Mouse (Mus musculus): ENCODE results near the gene Kcns3.

Kcns3 gene

DNA sequence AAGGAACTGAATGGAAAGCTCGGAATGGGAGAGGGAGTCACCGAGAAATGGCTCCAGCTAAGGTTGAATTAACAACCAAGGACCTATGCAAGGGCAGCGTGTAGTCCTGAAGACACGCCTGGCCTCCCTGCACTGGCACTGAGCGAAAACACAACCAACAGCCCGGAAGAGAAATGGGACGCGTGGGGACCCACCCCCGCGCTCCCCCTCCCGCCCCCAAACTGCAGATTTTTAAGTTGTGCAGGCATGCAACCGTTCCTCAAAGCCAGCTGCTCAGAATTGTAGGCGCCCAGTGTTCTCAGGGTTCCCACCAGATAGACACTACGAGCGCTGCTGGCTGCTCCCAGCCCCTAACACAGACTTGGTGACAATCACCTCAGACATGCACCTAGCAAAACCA is at the start of gene Kcns3:
Kcns3 (minus strand) TSS at position 42 of the 400 bp plus-strand sequence.
- peak within 1 kb of the TSS; percentile 84 for H3K4me3 ChIP-seq (replicated peaks; ENCODE audit: low read length)
- TF ChIP-seq NANOG (IDR thresholded peaks at IDR 0.05; ENCODE audit: borderline replicate concordance, low read length) (no peak), POU5F1 (IDR thresholded peaks at IDR 0.05; ENCODE audit: borderline replicate concordance, low read length) (no peak), CTCF (conservative IDR thresholded peaks at IDR 0.05; ENCODE audit: low read length) (no peak)
- no peaks in the 10 kb centered on the region for H3K36me3 ChIP-seq (ENCODE audit: insufficient read depth, low read length)
- H3K4me1 ChIP-seq (replicated peaks; ENCODE audit: low read depth, low read length), result peaks cover 23% of the 10 kb centered on the region
- no peaks in the 10 kb centered on the region for H3K9me3 ChIP-seq (ENCODE audit: low read length)
- H3K27me3 ChIP-seq (ENCODE audit: insufficient read depth, low read length), result peaks cover 75% of the 10 kb centered on the region

DNA sequence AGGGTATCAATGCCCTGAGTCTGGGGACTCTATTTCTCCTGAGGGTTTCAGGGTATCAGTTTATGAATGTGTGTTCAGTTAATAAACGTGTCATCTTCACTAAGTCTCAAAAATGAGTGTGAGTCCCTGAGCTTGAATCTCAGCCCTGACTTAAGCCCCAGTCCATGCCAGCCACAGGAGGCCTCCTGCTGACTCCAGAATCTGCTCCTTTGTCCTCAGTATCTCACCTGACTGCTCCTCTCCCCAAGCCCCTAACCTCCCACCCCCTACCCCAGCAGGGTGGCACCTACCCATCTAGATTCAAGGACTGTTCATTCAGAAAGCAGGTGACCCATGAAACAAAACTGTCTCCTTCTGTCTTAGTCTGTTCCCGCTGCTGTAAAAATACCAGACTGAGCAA is 47.7 kb upstream of the Kcns3 start:
- Histone ChIP-seq H3K4me1 (replicated peaks; ENCODE audit: low read depth, low read length) (peaks cover 44% of the 10 kb centered on the region), H3K9me3 (ENCODE audit: low read length) (no peaks in the 10 kb centered on the region), H3K27me3 (ENCODE audit: insufficient read depth, low read length) (0 out of 2 replicates have a peak, but pooled peaks cover 8% of the 10 kb centered on the region), H3K4me3 (replicated peaks; ENCODE audit: low read length) (no peak overlapping the region), H3K36me3 (ENCODE audit: insufficient read depth, low read length) (no peaks in the 10 kb centered on the region)
- TF ChIP-seq CTCF (conservative IDR thresholded peaks at IDR 0.05; ENCODE audit: low read length) (no peak), NANOG (IDR thresholded peaks at IDR 0.05; ENCODE audit: borderline replicate concordance, low read length) (peak; percentile 46; the same call in 1 of the 2 replicates)

DNA sequence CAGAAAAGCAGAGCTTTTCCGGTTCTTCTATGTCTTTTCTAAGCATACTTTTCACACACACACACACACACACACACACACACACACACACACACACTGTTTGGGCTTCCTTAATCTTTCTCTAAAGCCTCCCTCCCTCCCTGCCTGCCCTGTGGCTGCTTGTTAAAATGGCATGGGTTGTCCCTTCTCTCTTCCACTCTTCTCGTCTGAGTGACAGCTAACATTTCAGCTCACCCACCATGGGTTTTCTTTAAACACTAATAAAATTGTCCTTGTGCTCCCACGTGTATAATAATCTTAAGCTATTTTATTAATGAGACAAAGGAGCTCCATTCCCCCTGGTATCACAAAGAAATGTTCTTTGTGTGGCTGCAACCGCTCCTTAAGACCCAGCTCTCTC is 47.2 kb upstream of the Kcns3 start:
- no peaks in the 10 kb centered on the region for H3K36me3 ChIP-seq (ENCODE audit: insufficient read depth, low read length)
- no peaks in the 10 kb centered on the region for H3K9me3 ChIP-seq (ENCODE audit: low read length)
- peaks cover 40% of the 10 kb centered on the region for H3K4me1 ChIP-seq (replicated peaks; ENCODE audit: low read depth, low read length)
- 0 out of 2 replicates have a peak, but pooled peaks cover 8% of the 10 kb centered on the region for H3K27me3 ChIP-seq (ENCODE audit: insufficient read depth, low read length)
- TF ChIP-seq CTCF (conservative IDR thresholded peaks at IDR 0.05; ENCODE audit: low read length), result no peak
- no peak for TF ChIP-seq POU5F1 (IDR thresholded peaks at IDR 0.05; ENCODE audit: borderline replicate concordance, low read length)
- TF ChIP-seq NANOG (IDR thresholded peaks at IDR 0.05; ENCODE audit: borderline replicate concordance, low read length), result no peak
- H3K4me3 ChIP-seq (replicated peaks; ENCODE audit: low read length), result no peak overlapping the region

DNA sequence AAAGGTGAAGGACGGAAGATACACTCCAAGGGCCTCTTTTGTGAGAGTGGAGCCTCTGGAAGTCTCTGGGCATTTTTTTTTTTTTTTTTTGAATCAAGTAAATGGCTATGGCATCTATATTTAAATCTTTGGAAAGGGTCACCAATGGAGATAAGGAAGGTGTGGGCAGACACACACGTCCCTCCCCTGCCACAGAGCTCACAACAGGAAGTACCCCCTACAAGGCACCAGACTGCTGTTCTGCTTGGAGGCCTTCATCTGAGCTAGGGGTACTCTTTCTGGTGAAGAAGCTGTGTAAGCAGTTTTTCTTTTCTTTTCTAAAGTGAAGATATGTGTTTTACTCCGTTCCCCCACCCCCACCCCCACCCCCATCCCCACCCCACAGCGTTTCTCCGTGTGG is 46.0 kb upstream of the Kcns3 start:
- H3K9me3 ChIP-seq (ENCODE audit: low read length), result no peaks in the 10 kb centered on the region
- no peak for TF ChIP-seq NANOG (IDR thresholded peaks at IDR 0.05; ENCODE audit: borderline replicate concordance, low read length)
- TF ChIP-seq POU5F1 (IDR thresholded peaks at IDR 0.05; ENCODE audit: borderline replicate concordance, low read length), result no peak
- no peak for TF ChIP-seq CTCF (conservative IDR thresholded peaks at IDR 0.05; ENCODE audit: low read length)
- 0 out of 2 replicates have a peak, but pooled peaks cover 8% of the 10 kb centered on the region for H3K27me3 ChIP-seq (ENCODE audit: insufficient read depth, low read length)
- peaks cover 40% of the 10 kb centered on the region for H3K4me1 ChIP-seq (replicated peaks; ENCODE audit: low read depth, low read length)
- H3K4me3 ChIP-seq (replicated peaks; ENCODE audit: low read length), result no peak overlapping the region
- H3K36me3 ChIP-seq (ENCODE audit: insufficient read depth, low read length), result no peaks in the 10 kb centered on the region

DNA sequence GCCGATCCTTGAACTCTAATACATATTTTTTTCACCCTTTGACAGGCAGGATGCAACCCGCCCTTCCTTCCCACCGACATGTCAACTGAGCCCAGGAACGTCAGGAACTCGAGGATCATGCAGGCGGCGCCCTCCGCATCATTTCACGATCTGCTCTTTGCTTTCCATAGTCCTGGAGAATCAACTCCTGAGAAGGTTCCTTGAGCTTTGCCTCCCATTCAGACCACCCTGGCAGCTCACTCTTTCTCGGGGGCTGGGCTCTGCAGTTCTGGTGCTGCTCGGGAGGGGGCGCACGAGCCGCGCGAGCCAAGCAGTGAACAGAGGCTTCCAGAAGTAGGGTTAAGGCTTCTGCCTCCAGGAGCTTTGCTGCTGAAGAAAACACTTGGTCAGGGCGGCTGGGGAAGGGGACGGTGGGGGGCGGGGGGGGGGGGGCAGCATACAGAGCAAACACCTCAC is 45.3 kb upstream of the Kcns3 start:
- peak; percentile 99 for TF ChIP-seq CTCF (conservative IDR thresholded peaks at IDR 0.05; ENCODE audit: low read length)
- TF ChIP-seq POU5F1 (IDR thresholded peaks at IDR 0.05; ENCODE audit: borderline replicate concordance, low read length), result no peak
- no peak for TF ChIP-seq NANOG (IDR thresholded peaks at IDR 0.05; ENCODE audit: borderline replicate concordance, low read length)
- Histone ChIP-seq H3K9me3 (ENCODE audit: low read length) (no peaks in the 10 kb centered on the region), H3K4me3 (replicated peaks; ENCODE audit: low read length) (no peak overlapping the region), H3K27me3 (ENCODE audit: insufficient read depth, low read length) (0 out of 2 replicates have a peak, but pooled peaks cover 5% of the 10 kb centered on the region), H3K4me1 (replicated peaks; ENCODE audit: low read depth, low read length) (peaks cover 39% of the 10 kb centered on the region), H3K36me3 (ENCODE audit: insufficient read depth, low read length) (no peaks in the 10 kb centered on the region)

DNA sequence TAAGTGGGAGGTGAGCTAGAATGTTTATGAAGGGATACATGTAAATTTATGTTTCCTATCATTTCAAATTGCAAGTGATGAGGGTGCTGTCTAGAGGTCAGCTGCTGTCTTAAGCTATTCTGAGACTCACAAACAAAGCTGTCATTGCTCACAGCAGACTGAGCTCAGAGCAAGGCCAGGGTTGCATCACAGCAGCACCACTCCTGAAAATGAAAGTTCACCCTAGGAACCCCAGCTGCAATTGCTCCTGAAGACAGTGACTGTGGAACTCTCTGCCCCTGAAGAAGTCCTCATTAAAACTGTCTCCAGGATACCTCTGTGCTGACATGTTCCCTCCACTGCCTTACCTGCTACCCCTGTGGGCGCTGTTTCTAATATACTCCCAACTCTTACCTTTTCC is 44.2 kb upstream of the Kcns3 start:
- Histone ChIP-seq H3K4me1 (replicated peaks; ENCODE audit: low read depth, low read length) (peaks cover 36% of the 10 kb centered on the region), H3K4me3 (replicated peaks; ENCODE audit: low read length) (no peak overlapping the region), H3K9me3 (ENCODE audit: low read length) (no peaks in the 10 kb centered on the region), H3K36me3 (ENCODE audit: insufficient read depth, low read length) (no peaks in the 10 kb centered on the region), H3K27me3 (ENCODE audit: insufficient read depth, low read length) (no peaks in the 10 kb centered on the region)
- no peak for TF ChIP-seq CTCF (conservative IDR thresholded peaks at IDR 0.05; ENCODE audit: low read length)
- no peak for TF ChIP-seq POU5F1 (IDR thresholded peaks at IDR 0.05; ENCODE audit: borderline replicate concordance, low read length)
- TF ChIP-seq NANOG (IDR thresholded peaks at IDR 0.05; ENCODE audit: borderline replicate concordance, low read length), result no peak

DNA sequence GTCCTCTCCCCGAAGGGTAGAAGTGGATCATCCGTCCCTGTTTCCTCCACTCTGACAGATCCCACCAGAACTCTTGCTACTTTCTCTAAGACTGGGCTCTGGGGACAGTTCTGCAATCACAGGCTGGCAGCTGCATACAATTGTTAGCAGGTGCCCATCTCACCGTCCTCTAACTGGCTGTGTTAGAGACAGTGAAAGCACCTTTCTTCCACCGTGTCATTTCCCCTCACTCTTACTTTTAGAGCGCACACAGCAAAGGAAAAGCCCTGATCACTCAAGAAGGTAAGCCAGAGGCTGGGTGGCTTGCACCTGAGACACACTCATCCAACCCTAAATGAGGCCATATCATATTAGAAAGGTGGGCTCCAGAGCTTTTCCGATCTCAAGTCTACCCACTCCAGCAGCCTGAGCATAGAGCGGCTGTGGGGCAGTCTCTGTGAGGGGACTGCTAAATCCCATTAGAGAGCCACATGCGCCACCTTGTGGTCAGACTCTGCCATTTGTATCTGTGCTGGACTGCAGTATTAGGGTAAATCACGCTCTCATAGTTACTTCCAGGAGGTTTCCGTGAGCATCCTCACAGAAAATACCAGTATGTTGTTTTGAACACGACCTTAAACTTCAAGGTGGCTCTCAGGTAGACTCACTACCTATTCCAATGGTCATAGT is 27.8 kb upstream of the Kcns3 start:
- no peaks in the 10 kb centered on the region for H3K36me3 ChIP-seq (ENCODE audit: insufficient read depth, low read length)
- H3K4me1 ChIP-seq (replicated peaks; ENCODE audit: low read depth, low read length), result peaks cover 19% of the 10 kb centered on the region
- H3K4me3 ChIP-seq (replicated peaks; ENCODE audit: low read length), result no peak overlapping the region
- TF ChIP-seq POU5F1 (IDR thresholded peaks at IDR 0.05; ENCODE audit: borderline replicate concordance, low read length) (no peak), CTCF (conservative IDR thresholded peaks at IDR 0.05; ENCODE audit: low read length) (peak; percentile 76)
- H3K27me3 ChIP-seq (ENCODE audit: insufficient read depth, low read length), result peaks cover 13% of the 10 kb centered on the region
- H3K9me3 ChIP-seq (ENCODE audit: low read length), result no peaks in the 10 kb centered on the region

DNA sequence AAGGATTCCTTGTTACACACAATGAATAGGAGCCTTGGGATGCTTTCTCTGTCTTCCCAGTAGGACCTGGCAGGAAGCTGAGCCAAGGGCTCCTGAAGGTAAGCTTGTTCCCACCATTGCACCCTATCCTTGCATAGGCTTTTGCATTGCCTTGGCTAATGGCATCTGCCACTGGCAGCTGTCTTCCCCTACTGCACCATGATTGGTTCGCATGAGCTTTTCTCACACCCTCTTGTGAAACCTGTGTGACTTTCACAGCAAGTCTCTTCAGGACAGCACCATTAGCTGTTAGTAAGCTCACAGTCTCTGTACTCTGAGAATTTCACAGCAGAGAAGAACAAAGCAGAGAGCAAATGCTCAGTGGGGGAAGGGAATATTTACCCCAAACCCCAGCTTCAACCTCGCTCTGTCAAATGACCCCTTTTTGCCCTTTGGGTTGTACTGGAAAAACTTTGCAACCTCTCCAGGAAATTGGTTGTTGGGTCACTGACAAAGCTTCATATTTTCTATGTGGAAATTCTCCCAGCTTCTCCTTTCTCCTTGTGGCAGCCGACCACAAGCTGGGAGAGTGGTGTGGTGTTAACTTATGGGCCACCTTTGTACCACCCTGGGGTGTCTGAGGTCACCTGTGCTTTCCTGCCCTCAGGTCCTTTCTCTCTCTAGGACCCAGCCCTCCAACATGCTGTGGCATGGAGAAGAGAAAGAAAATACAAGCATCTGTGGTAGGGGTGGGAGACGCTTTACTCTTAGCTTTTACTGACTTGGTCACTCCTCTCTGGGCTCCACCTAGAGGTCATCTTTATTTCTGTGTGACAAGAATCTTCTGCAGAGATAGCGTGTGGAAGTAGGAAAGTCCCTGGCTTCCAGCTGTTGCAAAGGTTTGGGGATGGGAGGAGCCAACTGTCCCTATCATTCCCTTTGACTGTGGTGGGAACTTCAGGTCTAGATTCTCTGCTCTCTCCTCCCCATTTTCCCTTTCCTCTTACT is 26.8 kb upstream of the Kcns3 start:
- Histone ChIP-seq H3K4me1 (replicated peaks; ENCODE audit: low read depth, low read length) (peaks cover 19% of the 10 kb centered on the region), H3K36me3 (ENCODE audit: insufficient read depth, low read length) (no peaks in the 10 kb centered on the region), H3K9me3 (ENCODE audit: low read length) (no peaks in the 10 kb centered on the region), H3K4me3 (replicated peaks; ENCODE audit: low read length) (no peak overlapping the region), H3K27me3 (ENCODE audit: insufficient read depth, low read length) (peaks cover 13% of the 10 kb centered on the region)
- no peak; the same call in 1 of the 2 replicates for TF ChIP-seq CTCF (conservative IDR thresholded peaks at IDR 0.05; ENCODE audit: low read length)
- no peak for TF ChIP-seq POU5F1 (IDR thresholded peaks at IDR 0.05; ENCODE audit: borderline replicate concordance, low read length)
- TF ChIP-seq NANOG (IDR thresholded peaks at IDR 0.05; ENCODE audit: borderline replicate concordance, low read length), result no peak
